Mouse (Mus musculus): Measurements from ENCODE around the gene Spats1. TPM values are rescaled to one million over a fixed set of nuclear protein-coding genes. Genes with fewer than 3 reads are reported as not detected.
"Not testable (repeated sequence)": the region's sequence is repeated elsewhere in the genome, so short reads cannot be mapped to it uniquely, and the experiment has no call there.

Gene Spats1
- polyA plus RNA-seq, 1 experiment from 2014 or later: 1.1 TPM

GRCm38 (mm10) chr17:45417387-45417786, 57.8 kb downstream of the Spats1 start:
- 77% methylated on average over 2 of the region's 2 CpGs for WGBS
- no peaks in the 10 kb centered on the region for H3K9me3 ChIP-seq (replicated peaks)

GRCm38 (mm10) chr17:45411617-45412016, 63.6 kb downstream of the Spats1 start:
- peaks cover 100% of the 10 kb centered on the region for H3K36me3 ChIP-seq
- H3K9me3 ChIP-seq (replicated peaks); H3K4me1 ChIP-seq; H3K4me3 ChIP-seq; DNase-seq (ENCODE audit: low spot score); H3K27ac ChIP-seq; H3K27me3 ChIP-seq (ENCODE audit: low read depth, poor library complexity, severe bottlenecking): not testable (repeated sequence)
- WGBS: 89% methylated on average over 2 of the region's 2 CpGs

More at GRCm38 (mm10) chr17:45417387-45417786, 57.8 kb downstream of the Spats1 start:
- Histone ChIP-seq H3K4me3 (no peak overlapping the region), H3K36me3 (peaks cover 95% of the 10 kb centered on the region), H3K27ac (no peak overlapping the region), H3K4me1 (no peaks in the 10 kb centered on the region), H3K27me3 (ENCODE audit: low read depth, poor library complexity, severe bottlenecking) (no peaks in the 10 kb centered on the region)
- no peak for DNase-seq (ENCODE audit: low spot score)

- H3K9me3 ChIP-seq (replicated peaks): no peaks in the 10 kb centered on the region
- peaks cover 100% of the 10 kb centered on the region for H3K36me3 ChIP-seq
- H3K27me3 ChIP-seq (ENCODE audit: low read depth, poor library complexity, severe bottlenecking): no peaks in the 10 kb centered on the region
- H3K27ac ChIP-seq: no peak overlapping the region
- no peak for DNase-seq (ENCODE audit: low spot score)
- WGBS: 94% methylated on average over 2 of the region's 2 CpGs
- H3K4me1 ChIP-seq: no peaks in the 10 kb centered on the region
- H3K4me3 ChIP-seq: no peak overlapping the region
Measured at GRCm38 (mm10) chr17:45408719-45409118, 66.5 kb downstream of the Spats1 start.

- H3K4me3 ChIP-seq: no peak overlapping the region
- H3K36me3 ChIP-seq: peaks cover 96% of the 10 kb centered on the region
- no peak for DNase-seq (ENCODE audit: low spot score)
- H3K9me3 ChIP-seq (replicated peaks): no peaks in the 10 kb centered on the region
- H3K27ac ChIP-seq: no peak overlapping the region
- H3K4me1 ChIP-seq: peaks cover 3% of the 10 kb centered on the region; the same call in 1 of the 2 replicates
- WGBS: 94% methylated on average over 10 of the region's 10 CpGs
- no peaks in the 10 kb centered on the region for H3K27me3 ChIP-seq (ENCODE audit: low read depth, poor library complexity, severe bottlenecking)
Measured at GRCm38 (mm10) chr17:45406281-45406680, 68.9 kb downstream of the Spats1 start.

- Histone ChIP-seq H3K27me3 (ENCODE audit: low read depth, poor library complexity, severe bottlenecking) (no peaks in the 10 kb centered on the region), H3K36me3 (peaks cover 89% of the 10 kb centered on the region), H3K4me3 (no peak overlapping the region), H3K4me1 (peaks cover 3% of the 10 kb centered on the region; the same call in 1 of the 2 replicates), H3K9me3 (replicated peaks) (no peaks in the 10 kb centered on the region), H3K27ac (no peak overlapping the region)
- no peak for DNase-seq (ENCODE audit: low spot score)
- WGBS: 27% methylated on average over 3 of the region's 3 CpGs
Measured at GRCm38 (mm10) chr17:45403207-45403606, 72.0 kb downstream of the Spats1 start.

GRCm38 (mm10) chr17:45402601-45403000, 72.6 kb downstream of the Spats1 start:
- Histone ChIP-seq H3K4me1 (peaks cover 3% of the 10 kb centered on the region; the same call in 1 of the 2 replicates), H3K36me3 (peaks cover 89% of the 10 kb centered on the region), H3K4me3 (no peak overlapping the region), H3K9me3 (replicated peaks) (no peaks in the 10 kb centered on the region), H3K27ac (no peak overlapping the region), H3K27me3 (ENCODE audit: low read depth, poor library complexity, severe bottlenecking) (no peaks in the 10 kb centered on the region)
- no peak for DNase-seq (ENCODE audit: low spot score)
- 72% methylated on average over 3 of the region's 3 CpGs for whole genome bisulfite sequencing

GRCm38 (mm10) chr17:45402126-45402525, 73.1 kb downstream of the Spats1 start:
- no peaks in the 10 kb centered on the region for H3K27me3 ChIP-seq (ENCODE audit: low read depth, poor library complexity, severe bottlenecking)
- peaks cover 3% of the 10 kb centered on the region; the same call in 1 of the 2 replicates for H3K4me1 ChIP-seq
- peaks cover 88% of the 10 kb centered on the region for H3K36me3 ChIP-seq
- no peak overlapping the region for H3K4me3 ChIP-seq
- no peak overlapping the region for H3K27ac ChIP-seq
- no peak for DNase-seq (ENCODE audit: low spot score)
- no peaks in the 10 kb centered on the region for H3K9me3 ChIP-seq (replicated peaks)
- 91% methylated on average over 1 of the region's 1 CpGs for WGBS

GRCm38 (mm10) chr17:45401126-45401905, 73.9 kb downstream of the Spats1 start:
- no peaks in the 10 kb centered on the region for H3K9me3 ChIP-seq (replicated peaks)
- no peak overlapping the region for H3K4me3 ChIP-seq
- no peaks in the 10 kb centered on the region for H3K27me3 ChIP-seq (ENCODE audit: low read depth, poor library complexity, severe bottlenecking)
- 91% methylated on average over 5 of the region's 5 CpGs for WGBS
- DNase-seq (ENCODE audit: low spot score): no peak
- H3K27ac ChIP-seq: no peak overlapping the region
- H3K4me1 ChIP-seq: peaks cover 3% of the 10 kb centered on the region; the same call in 1 of the 2 replicates
- peaks cover 81% of the 10 kb centered on the region for H3K36me3 ChIP-seq

GRCm38 (mm10) chr17:45398021-45398420, 77.2 kb downstream of the Spats1 start:
- Histone ChIP-seq H3K4me3 (no peak overlapping the region), H3K9me3 (replicated peaks) (no peaks in the 10 kb centered on the region), H3K27me3 (ENCODE audit: low read depth, poor library complexity, severe bottlenecking) (no peaks in the 10 kb centered on the region), H3K36me3 (peaks cover 72% of the 10 kb centered on the region), H3K27ac (no peak overlapping the region), H3K4me1 (peaks cover 6% of the 10 kb centered on the region)
- no peak for DNase-seq (ENCODE audit: low spot score)
- WGBS: 88% methylated on average over 2 of the region's 2 CpGs

GRCm38 (mm10) chr17:45397541-45397940, 77.7 kb downstream of the Spats1 start:
- WGBS: 80% methylated on average over 3 of the region's 3 CpGs
- peaks cover 72% of the 10 kb centered on the region for H3K36me3 ChIP-seq

GRCm38 (mm10) chr17:45394612-45395011, 80.6 kb downstream of the Spats1 start:
- H3K4me1 ChIP-seq: peaks cover 4% of the 10 kb centered on the region; the same call in 1 of the 2 replicates
- WGBS: 88% methylated on average over 9 of the region's 9 CpGs
- H3K27me3 ChIP-seq (ENCODE audit: low read depth, poor library complexity, severe bottlenecking): no peaks in the 10 kb centered on the region
- no peak for DNase-seq (ENCODE audit: low spot score)
- no peak overlapping the region for H3K4me3 ChIP-seq
- H3K36me3 ChIP-seq: peaks cover 76% of the 10 kb centered on the region
- H3K9me3 ChIP-seq (replicated peaks): no peaks in the 10 kb centered on the region
- H3K27ac ChIP-seq: no peak overlapping the region

More at GRCm38 (mm10) chr17:45397541-45397940, 77.7 kb downstream of the Spats1 start:
- H3K27me3 ChIP-seq (ENCODE audit: low read depth, poor library complexity, severe bottlenecking): no peaks in the 10 kb centered on the region
- H3K4me3 ChIP-seq: no peak overlapping the region
- H3K9me3 ChIP-seq (replicated peaks): no peaks in the 10 kb centered on the region
- peaks cover 4% of the 10 kb centered on the region; the same call in 1 of the 2 replicates for H3K4me1 ChIP-seq
- no peak overlapping the region for H3K27ac ChIP-seq
- DNase-seq (ENCODE audit: low spot score): no peak

GRCm38 (mm10) chr17:45393765-45394164, 81.5 kb downstream of the Spats1 start:
- H3K4me1 ChIP-seq: peaks cover 4% of the 10 kb centered on the region; the same call in 1 of the 2 replicates

More at GRCm38 (mm10) chr17:45393765-45394164, 81.5 kb downstream of the Spats1 start:
- H3K27me3 ChIP-seq (ENCODE audit: low read depth, poor library complexity, severe bottlenecking): no peaks in the 10 kb centered on the region
- WGBS: 91% methylated on average over 3 of the region's 3 CpGs
- no peak for DNase-seq (ENCODE audit: low spot score)
- H3K27ac ChIP-seq: no peak overlapping the region
- H3K36me3 ChIP-seq: peaks cover 74% of the 10 kb centered on the region
- H3K4me3 ChIP-seq: no peak overlapping the region
- no peaks in the 10 kb centered on the region for H3K9me3 ChIP-seq (replicated peaks)
